Mouse (Mus musculus) megakaryocyte, embryonic 14.5 days (primary cell): ENCODE results near the gene Arpc1a.

ENCODE experiments used
- FLI1 ChIP-seq: IDR thresholded peaks from 2 replicates; pipeline ENCODE4 v1.6.1; 2012; ENCODE audit warnings: low read length, inconsistent platforms, mixed read lengths
- GATA1 ChIP-seq: IDR thresholded peaks from 3 replicates; pipeline ENCODE4 v1.6.1; 2012; ENCODE audit warnings: mixed read lengths, low read length, inconsistent platforms, borderline replicate concordance

DNA sequence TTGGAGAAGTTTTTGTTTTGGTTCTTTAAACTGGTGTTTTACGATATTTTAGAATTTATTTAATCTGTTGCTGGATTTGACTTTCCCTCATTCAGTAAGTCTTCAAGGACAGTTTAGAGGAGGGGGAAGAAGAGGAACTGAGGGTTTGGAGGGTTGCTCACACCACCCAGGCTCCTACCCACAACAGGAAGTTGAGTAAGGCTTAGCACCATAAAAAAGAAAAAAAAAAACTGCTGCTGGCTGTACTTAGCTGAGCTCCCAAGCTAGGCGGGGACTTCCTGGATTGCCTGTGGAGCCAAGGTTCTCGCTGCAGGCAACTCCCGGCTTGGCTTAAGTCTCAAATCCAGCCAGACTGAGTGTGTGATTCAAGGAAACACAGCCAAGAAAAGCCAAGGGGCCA is 32.7 kb downstream of the Arpc1a start:
- no peak for TF ChIP-seq GATA1
- TF ChIP-seq FLI1 = no peak
